Mouse (Mus musculus) liver, adult 2 months (tissue): ENCODE data around the gene Prpf8.

ENCODE experiments used
- CTCF ChIP-seq: fragments of 200-500 bp; IDR thresholded peaks from 2 replicates; pipeline ENCODE4 v1.5.1; 2011; ENCODE audit warnings: low read depth, low read length, control low read depth
- POLR2A ChIP-seq: fragments of 200-500 bp; IDR thresholded peaks from 2 replicates; pipeline ENCODE4 v1.6.1; 2011; ENCODE audit warnings: low read length, control low read depth; ENCODE audit not compliant: insufficient read depth; ENCODE audit errors: extremely low read depth

- TF ChIP-seq POLR2A (no peak), CTCF (no peak)
Measured at GRCm38 (mm10) chr11:75456440-75456871, 30.2 kb upstream of the Prpf8 start.
